Mouse (Mus musculus) heart, postnatal 10 days (tissue): ENCODE data around the gene Dok3. TPM values are rescaled to one million over a fixed set of nuclear protein-coding genes. Genes with fewer than 3 reads are reported as not detected.

Source experiments
- DNase-seq, 2 experiments: peaks; one replicate each; pipeline ENCODE4 v3.0.0; 2021
- intact Hi-C: fragments of 180-260 bp; cut with DNase I; formaldehyde crosslinking; loops from one replicate; pipeline ENCODE4 v1.15.1; 2025
- microRNA-seq, 2 experiments: library from miRNA; unstranded; fragments of <30 nt; microRNA quantifications; one replicate each; pipeline ENCODE4 v1.2.0; 2022
- total RNA-seq, 2 experiments: library from RNA; stranded (reverse); gene quantifications; 2 replicates each; pipeline ENCODE4 v1.2.3; 2021

Gene Dok3
- total RNA-seq, 2 experiments from 2014 or later: 1.7 to 1.8 TPM

GRCm38 (mm10) chr13:55483071-55483470 is 46.0 kb downstream of the Dok3 start:
- intact Hi-C loops: no loop called here
- peak in 1 of 2 experiments; percentile 34 for DNase-seq

- DNase-seq: peak; percentile 71 to 72
- intact Hi-C loops: no loop called here
Observed at GRCm38 (mm10) chr13:55482542-55482941, 46.6 kb downstream of the Dok3 start.

DNA sequence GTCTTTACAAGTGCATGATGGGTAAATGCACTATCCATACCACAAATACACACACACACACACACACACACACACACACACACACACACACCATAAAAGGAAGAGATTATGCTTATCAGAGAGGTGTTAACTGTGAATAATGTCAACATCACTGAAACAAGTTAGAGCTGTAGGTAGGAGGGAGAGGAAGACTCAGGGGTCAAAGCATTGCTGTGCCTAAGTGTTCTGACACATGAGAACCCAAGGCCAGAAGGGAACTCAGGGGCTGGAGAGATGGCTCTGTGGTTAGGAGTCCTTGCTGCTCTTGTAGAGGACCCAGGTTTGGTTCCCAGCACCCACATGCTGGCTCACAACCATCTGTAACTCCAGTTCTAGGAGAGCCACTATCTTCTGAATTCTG is 49.2 kb downstream of the Dok3 start:
- intact Hi-C loops: loop anchor here (2.0 kb wide), 1 partner anchor 35 kb away; no protein-coding TSS in a partner anchor
- DNase-seq: no peak

DNA sequence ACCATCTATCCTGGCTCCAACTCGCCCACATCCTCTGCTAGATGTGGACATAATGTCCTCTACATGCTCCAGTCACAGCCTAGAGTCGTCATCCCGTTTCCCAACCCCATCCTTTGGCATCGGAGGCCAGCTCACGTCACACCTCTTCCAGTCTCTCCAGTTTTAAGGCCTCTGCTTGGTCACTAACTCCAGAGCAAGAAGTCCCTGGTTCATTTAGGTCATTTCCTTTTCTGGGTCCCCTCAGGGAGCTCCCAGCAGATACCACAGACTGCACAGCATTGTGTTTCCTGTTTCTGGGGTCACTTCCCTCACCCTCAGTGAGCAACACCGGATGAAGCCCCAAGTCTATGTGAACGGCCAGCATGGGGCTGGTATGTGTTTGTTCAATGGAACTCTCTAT is 50.1 kb downstream of the Dok3 start:
- intact Hi-C loops: loop anchor here (2.0 kb wide), 1 partner anchor 36 kb away; no protein-coding TSS in a partner anchor
- DNase-seq: peak; percentile 56 to 61

DNA sequence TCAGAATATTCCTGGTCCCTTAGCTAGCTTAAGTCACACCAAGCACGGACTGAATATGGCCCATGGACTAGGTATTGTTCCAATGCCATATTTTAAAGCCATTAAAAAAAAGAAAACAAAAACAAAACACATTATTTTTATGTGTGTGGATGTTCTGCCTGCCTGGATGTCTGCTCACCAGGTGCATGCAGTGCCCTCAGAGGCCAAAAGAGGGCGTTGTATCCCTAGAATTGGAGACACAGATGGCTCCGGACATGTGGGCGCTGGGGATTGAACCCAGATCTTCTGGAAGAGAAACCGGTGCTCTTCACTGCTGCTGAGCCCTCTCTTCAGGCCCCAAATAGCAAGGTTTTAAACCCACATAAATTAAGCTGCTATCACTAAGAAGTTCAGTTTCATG is 51.1 kb downstream of the Dok3 start:
- intact Hi-C loops: loop anchor here (2.0 kb wide), 1 partner anchor 37 kb away; no protein-coding TSS in a partner anchor
- peak in 1 of 2 experiments; percentile 55 for DNase-seq

DNA sequence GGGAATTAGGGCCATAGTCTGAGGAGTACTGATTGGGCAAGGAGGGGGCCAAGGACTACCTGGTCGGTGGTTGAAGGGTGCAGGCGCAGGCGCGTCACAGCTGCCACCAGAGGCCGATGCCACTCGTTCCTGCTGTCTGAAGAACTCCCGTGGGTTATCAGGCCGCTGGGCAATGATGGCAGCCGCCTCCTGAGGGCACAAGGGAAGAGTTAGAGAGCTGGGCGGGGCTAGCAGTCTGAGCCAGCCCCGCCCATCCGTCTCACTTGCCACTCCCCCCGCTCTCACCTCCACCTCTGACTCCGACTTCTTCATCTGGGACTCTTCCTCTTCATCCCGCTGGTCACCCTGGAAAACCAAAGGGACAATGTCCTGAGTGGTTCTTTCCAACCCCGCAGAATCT is 51.6 kb downstream of the Dok3 start:
- intact Hi-C loops: no loop called here
- DNase-seq: no peak

DNA sequence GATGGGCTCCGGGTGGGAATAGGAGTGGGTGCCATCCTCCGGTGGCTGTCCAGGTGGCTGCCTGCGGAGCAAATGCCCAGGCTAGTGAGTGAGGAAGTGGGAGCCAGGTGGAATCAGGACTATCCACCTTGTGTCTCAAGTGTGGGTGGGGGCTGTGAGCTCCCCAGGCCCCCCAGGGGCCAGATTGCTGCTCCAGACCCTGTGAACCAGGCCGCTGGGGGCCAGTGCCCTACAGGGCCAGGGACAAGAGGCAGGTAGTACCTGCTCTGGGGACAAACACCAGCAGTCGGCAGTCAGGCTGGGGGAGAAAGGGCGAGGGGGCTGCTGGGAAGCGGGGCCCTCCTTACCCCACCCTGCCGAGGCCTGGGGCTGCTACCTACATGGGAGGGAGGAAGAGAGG is 52.8 kb downstream of the Dok3 start:
- DNase-seq: no peak
- intact Hi-C loops: no loop called here

- intact Hi-C loops: no loop called here
- no peak for DNase-seq
Observed at GRCm38 (mm10) chr13:55475750-55476149, 53.3 kb downstream of the Dok3 start.

DNA sequence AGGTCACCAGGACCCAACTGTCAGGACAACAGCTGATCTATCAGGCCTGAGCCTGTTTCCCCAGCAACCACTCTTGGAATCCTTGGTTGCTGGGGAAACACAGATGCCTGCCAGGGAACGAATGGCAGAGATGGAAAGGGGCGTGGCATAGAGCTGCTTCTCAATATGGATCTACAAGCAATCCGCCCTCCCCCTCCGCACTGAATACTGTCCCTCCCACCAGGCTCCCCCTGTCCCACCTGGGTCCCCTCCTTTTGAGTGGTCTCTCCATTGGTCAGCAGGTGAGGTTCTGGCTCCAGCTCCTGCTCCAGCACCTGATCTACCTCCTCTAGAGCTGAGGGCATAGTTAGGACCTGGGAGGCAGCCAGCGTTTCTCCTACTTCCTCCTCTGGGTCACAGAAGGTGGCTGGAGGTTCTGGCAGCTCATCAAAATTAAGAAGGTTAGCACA is 54.5 kb downstream of the Dok3 start:
- DNase-seq: no peak
- intact Hi-C loops: no loop called here

DNA sequence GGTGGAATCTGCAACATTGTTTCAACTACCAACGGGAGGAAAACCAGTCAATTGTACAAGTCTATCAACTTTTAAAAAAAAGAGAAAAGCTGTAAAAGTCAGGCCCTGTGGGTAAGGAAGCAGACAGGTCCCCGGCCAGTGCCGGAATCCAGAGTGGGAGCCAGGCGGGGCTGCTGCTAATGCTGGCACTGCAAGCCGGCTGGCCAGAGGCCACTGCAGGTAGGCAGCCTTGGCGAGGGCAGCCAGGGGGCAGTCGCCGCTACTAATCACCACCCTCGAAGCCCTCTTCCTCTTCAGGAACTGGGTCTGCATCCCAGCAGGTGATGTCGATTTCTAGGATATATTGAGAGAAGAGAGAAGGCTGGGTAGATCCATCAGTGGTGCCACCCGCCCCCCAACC is 55.1 kb downstream of the Dok3 start:
- intact Hi-C loops: loop anchor here (2.0 kb wide), 1 partner anchor 39 kb away; the partner anchor contains the start of gene Pdlim7
- no peak for DNase-seq

Small RNAs within 50 kb of the gene (microRNA-seq; reads per million reads assigned to microRNA genes)
- 2.4 to 8.7 reads per million in 2 experiments for gene Mir6944
- gene Mir6945: 0.47 to 2.1 reads per million in 2 experiments

Other genes with a start within 250 kb of the Dok3 start
- gene Prelid1, start 208.8 kb downstream of the Dok3 start, total RNA-seq: 100 to 1,000 TPM; 125 to 126 TPM
- 10 to 100 TPM; 40.0 to 40.2 TPM for gene Rab24, start 207.3 kb downstream of the Dok3 start, total RNA-seq
- gene Mxd3, start 199.5 kb downstream of the Dok3 start, total RNA-seq: 1 to 10 TPM; 7.0 to 7.3 TPM
- 10 to 100 TPM; 56.7 to 58.2 TPM for gene Lman2, start 166.5 kb downstream of the Dok3 start, total RNA-seq
- under 1 TPM; 0.60 to 0.74 TPM for gene Rgs14, start 159.6 kb downstream of the Dok3 start, total RNA-seq
- not detected for gene Slc34a1, start 131.1 kb downstream of the Dok3 start, total RNA-seq
- not detected for gene Pfn3, start 114.1 kb downstream of the Dok3 start, total RNA-seq
- not detected for gene F12, start 102.5 kb downstream of the Dok3 start, total RNA-seq
- 10 to 100 TPM; 26.3 to 28.5 TPM for gene Grk6, start 84.2 kb downstream of the Dok3 start, total RNA-seq
- gene Prr7, start 65.0 kb downstream of the Dok3 start, total RNA-seq: 1 to 10 TPM; 1.7 to 1.8 TPM
- gene Dbn1, start 41.2 kb downstream of the Dok3 start, total RNA-seq: 10 to 100 TPM; 53.7 to 58.2 TPM
- gene Pdlim7, start 15.6 kb downstream of the Dok3 start, total RNA-seq: 10 to 100 TPM; 63.6 to 74.2 TPM
- gene Ddx41, start 7.4 kb upstream of the Dok3 start, total RNA-seq: 10 to 100 TPM; 17.5 to 18.2 TPM
- gene Fam193b, start 41.8 kb upstream of the Dok3 start, total RNA-seq: 10 to 100 TPM; 22.8 to 24.2 TPM
- gene Tmed9, start 44.4 kb upstream of the Dok3 start, total RNA-seq: 100 to 1,000 TPM; 104 to 106 TPM
- gene B4galt7, start 70.6 kb upstream of the Dok3 start, total RNA-seq: 10 to 100 TPM; 11.2 to 12.2 TPM
- gene Caml, start 93.7 kb upstream of the Dok3 start, total RNA-seq: 10 to 100 TPM; 14.5 to 18.0 TPM
- gene Ddx46, start 105.7 kb upstream of the Dok3 start, total RNA-seq: 10 to 100 TPM; 29.8 to 33.5 TPM
- gene B230219D22Rik, start 163.8 kb upstream of the Dok3 start, total RNA-seq: 10 to 100 TPM; 61.0 to 66.0 TPM
- 10 to 100 TPM; 39.4 to 39.9 TPM for gene Txndc15, start 185.4 kb upstream of the Dok3 start, total RNA-seq
- 10 to 100 TPM; 40.4 to 43.0 TPM for gene Pcbd2, start 198.1 kb upstream of the Dok3 start, total RNA-seq